Mouse (Mus musculus) T-helper 2 cell (primary cell): Measurements from ENCODE around the gene Exog.

ENCODE experiments used
- in situ Hi-C: fragments of 300-600 bp; cut with MboI, MseI; formaldehyde crosslinking; loops from one replicate; pipeline ENCODE4 v1.15.1; 2025; ENCODE audit warnings: high pct_unique_total_duplicates

Gene Exog

DNA sequence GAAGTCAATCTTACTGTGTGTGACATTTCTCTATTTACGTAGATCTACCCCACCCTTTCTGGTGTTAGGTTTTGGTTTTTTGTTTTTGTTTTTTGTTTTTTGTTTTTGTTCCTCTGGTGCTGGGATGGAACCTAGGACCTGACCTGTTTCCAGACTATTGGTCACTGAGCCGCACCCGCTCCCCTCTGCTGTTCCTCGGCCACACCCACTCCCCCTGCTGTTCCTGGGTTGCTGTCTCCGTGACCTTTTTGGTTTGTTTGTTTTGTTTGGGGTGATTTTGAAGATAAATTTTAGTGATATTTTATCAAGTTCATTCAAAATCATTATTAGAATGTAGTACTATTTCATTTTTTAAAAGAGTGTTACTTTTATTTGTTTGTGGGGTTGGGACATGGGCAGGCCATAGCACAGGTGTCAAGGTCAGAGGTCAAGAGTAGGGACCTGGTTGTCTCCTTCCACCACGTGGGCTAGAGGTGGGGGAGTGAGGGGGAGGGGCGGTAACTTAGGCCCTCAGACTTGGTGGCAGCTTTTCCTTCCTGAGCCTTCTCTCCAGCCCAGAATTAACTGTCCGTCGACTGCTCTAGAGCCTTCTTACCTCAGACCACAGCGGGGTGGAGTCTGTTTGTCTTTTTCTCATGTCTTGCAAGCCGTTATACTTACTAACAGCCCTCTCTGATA, 60.4 kb downstream of the Exog start:
- in situ Hi-C loops = loop anchor here (5.0 kb wide), 1 partner anchor 37 kb away; no protein-coding TSS in a partner anchor

DNA sequence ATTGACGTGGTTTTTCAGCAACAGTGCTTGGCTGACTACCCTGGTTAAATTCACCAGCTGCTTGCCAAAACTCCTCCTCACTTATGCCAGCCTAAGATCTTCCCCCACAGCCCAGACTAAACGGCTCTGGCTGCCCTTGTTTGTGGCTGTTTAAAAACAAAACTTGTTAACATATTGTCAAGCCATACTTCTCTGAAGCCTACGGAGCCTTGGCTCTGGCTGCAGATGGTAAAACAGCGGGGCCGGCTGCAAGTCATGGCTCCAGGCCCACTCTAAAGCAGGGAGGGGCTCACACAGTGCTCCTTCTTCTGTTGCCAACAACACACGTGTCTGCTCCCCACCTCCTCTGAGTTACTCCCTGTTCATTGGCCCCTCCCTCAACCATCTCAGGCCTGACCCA, 66.2 kb downstream of the Exog start:
- in situ Hi-C loops = no loop called here

DNA sequence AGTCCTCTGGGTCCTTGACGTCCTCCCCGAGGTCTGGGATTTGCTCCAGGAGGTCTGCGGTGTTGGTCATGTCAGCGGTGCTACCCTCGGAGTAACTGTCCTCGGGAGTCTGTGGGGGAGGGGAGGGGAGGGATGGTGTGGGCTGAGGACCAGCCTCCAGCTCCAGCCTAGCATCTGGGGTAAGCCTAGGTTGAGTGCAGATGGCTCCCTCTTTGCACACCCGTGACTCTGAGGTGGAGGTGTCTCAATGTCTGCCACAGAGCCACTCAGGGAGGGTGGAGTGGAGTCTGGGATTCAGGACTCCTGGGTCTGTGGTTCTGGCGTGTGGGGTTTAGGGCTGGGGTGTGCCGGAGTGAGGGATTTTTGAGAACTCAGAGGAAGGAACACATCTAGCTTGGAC, 68.2 kb downstream of the Exog start:
- in situ Hi-C loops = no loop called here

DNA sequence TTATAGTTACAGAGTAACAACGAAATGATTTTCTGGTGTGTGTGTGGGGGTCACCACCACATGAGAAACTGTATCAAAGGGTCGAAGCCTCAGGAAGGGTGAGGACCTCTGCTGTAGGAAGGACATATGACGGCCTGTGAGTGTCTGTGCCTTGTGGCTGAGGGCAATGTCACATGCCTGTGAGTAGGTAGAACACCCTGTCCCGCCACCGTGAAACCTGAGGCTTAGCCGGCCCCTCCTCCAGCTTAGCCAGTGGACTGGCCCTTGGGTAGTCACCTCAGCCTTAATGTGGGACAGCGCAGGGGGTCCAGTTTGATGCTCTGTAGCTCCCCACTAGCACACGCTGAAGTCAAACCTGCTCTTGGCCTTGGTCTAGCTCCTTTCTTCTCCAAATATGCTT, 69.1 kb downstream of the Exog start:
- in situ Hi-C loops = no loop called here

DNA sequence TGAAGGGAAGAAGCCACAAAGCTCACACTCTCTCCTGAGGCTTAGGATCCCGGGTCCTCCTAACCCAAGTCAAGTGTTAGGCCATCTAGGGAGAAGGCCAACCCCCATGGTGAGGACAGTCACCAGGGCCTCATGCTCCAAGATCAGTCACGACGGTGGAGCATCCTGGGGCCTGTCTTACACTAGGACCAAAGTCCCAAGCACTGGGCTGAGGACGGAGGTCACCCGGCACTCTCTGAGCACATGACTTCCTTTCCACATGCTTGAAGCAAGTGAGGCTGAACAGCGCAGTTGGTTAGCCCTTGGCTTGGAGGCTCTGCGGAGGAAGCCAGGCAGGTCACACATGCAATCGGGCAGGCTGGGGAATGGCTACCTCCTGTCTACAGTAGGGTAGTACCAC, 70.2 kb downstream of the Exog start:
- in situ Hi-C loops = no loop called here
